Mouse (Mus musculus) mouse trophoblast stem cell (cell line): ENCODE measurements around the gene Dapk1.

Source experiments
- in situ Hi-C, 2 experiments: fragments of 300-500 bp; cut with MseI, MboI; formaldehyde crosslinking; loops; 2 replicates in 1 of 2; 3 replicates in 1 of 2; pipeline ENCODE4 v1.15.1; 2025

Gene Dapk1

DNA sequence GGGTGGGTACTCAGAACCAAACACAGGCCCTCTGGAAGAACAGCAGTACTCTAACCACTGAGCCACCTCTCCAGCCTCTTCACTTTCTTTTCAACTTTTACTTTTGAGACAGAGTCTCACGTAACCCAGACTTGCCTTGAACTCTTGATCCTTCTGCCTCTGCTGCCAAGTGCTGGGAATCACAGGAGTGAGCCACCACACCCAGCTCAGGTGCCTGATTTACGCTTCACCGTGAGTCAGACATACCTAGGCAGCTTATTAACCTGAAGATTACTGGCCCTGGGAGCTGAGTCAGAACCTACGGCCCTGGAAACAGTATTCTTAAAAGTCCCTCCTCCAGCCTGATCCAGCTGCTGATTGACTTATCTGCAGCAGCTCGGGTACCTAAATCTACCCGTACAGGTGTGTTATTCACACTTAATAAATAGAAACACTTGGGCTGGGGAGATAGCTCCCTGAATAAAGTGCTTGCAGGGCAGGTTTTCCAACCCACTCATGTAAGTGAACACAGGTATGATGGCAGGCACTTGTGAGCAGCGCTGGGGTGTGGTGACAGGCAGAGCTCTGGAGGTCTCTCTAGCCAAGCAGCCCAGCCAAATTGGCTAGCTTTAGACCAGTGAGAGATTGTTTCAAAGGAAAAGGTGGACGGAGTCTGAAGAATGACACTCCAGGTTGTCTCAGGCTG, 60.9 kb downstream of the Dapk1 start:
- in situ Hi-C loops, result no loop called here

DNA sequence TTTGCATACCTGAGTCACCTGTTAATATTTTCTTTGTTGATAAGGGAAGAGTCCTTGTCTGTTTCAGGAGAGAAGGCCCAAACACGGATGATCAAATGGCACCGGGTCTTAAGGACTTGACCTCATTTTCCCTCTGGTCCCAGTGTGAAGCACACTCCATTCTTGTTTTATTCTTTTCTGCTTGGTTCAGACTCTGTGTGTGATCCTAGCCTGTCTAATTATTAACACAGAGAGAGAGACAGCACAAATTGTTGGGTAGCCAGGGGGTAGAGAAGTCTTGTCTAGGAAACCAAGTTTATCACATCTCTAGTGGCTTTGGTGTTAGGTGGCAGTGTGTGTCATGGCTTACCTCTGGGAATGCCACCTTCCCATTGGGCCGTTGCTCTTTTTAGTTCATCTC, 62.3 kb downstream of the Dapk1 start:
- in situ Hi-C loops, result no loop called here

DNA sequence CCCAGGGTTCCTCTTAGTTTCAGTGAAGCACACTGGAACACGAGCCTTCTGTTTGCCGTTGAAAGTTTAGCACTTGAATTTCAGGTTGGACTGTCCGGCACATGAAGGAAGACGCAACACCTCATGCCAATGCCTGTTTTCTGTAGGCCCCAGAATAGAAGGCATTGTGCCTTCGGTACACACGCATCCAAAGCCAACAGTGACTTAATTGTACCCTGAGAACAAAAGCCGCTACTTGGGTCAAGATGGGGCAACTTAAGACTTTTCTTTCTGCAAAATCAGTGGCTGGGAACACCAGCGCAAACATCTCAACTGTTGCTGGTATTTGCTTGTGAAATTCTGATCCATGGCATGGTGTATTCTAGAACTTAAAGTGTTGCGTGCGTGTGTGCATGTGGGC, 63.1 kb downstream of the Dapk1 start:
- in situ Hi-C loops, result no loop called here

DNA sequence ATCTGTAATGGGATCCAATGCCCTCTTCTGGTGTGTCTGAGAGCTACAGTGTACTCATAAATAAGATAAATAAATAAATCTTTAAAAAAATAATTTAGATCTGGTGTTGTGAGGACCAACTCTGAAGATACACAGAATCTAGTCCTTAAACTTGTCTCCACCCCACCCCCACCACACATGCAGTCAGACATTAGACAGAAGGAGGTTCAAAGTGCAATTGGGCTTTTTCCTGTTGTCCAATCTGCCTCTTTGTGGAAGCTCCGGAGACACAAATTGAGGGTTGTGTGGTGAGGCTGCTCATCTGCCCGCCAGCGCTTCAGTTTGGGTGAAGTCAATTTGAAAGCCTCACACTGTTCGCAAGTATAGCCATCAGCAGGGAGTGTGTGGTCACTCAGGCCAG, 63.7 kb downstream of the Dapk1 start:
- in situ Hi-C loops, result no loop called here

DNA sequence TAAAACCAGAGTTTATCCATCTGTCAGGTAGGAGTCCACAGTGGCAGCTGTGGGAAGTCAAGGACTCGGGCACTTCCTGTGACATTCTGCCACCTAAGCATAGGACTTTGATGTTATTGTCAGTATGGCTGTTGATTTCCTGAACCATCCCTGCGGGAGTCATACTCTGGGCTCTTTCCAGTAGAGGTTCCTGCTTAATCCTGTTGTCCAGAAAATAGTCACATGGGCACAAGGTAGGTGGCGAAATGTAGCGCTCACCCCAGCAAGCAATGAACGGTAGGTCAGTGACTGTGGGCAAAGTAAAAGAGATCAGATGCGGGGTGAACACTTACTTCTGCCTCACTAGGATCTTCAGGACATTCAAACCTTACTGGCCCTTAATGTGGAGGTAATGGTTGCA, 66.3 kb downstream of the Dapk1 start:
- in situ Hi-C loops, result no loop called here

DNA sequence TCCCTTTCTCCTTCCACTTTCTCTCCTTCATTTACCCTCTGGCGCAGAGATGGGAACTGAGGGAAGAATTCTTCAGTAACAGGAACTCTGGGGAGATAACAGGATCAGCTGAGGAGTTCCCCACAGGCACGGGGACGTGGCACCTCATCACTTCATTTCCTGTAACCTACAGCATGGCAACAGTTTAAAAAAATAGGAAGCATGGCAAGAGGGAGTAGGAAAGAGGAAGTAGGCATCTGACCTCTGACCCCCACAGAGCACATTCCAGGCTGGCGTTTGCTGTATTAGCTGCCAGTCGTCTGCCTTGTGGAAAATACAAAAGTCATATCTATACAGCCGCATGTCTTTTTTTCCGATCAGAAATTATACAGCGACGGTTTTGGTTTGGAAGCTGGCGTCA, 68.9 kb downstream of the Dapk1 start:
- in situ Hi-C loops, result no loop called here

DNA sequence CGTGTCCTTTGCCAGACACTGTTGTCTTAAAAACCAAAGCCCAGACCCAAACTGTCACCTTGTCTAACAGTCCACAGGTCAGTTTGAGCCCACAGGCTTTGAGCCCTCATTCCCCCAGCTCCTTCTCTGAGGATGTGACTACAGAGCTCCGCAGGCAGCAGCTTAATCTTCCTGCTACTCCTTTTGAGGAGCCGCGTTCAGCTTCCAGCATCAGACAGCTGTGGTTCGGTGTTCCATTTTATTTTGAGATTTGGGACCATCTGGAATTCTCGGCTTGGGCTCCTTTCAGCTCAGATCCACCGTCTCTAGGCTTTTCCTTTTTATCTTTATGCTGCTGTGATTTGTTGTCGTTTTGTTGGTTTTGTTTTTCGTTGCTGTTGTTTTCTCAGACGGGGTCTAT, 69.5 kb downstream of the Dapk1 start:
- in situ Hi-C loops, result no loop called here

DNA sequence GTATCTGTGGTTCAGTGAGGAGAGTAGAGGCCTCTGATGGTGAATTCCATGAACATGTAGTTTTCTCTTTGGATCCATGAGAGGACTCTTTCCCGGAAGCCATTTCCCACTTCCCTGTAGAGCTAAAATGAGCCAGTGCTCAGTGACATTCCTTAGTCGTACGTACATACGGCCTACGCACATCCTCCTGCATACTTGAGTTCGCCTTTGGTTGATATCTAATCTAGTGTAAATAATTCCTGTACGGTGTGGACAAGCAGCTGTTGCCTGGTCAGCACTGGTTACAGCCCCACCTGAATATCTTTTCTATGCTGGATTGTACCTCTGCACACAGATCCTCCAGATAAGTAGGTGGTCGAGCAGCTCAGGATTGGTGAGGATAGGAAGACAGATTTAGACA, 70.5 kb downstream of the Dapk1 start:
- in situ Hi-C loops, result no loop called here

DNA sequence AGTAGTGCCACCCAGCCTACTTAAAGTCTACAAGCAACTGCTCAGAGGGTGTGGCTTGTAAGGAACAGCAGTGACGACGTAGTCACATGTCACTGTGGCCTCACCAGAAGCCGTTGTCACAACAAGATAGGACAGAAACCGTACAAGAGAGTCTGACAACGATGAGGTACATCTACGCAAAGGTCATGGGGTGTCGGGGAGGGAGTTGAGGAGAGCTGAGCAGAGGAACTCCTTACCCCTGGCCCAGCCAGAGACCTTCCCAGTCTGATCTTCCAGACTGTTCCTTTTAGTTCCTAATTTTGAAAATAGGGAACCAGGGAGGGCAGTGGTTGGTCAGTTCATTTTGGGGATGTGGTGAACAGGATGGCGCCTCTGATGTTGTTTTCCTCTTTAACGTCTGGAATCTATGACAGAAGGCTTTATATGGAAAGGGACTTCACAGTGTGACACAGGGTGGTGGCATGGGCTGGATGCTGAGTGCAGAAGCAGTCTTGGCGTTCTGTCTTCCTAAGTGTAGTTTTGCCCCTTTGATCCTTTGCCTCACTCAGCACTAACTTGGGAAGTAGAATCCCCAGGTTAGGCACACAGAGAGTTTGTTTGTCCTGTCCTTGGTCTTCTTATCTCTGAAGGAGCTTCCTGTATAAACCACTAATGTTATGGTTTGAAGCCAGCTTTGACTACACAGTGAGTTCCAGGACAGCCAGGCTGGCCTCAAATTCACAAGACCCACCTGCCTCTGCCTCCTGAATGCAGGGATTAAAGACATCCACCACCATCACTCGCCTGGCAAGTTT, 71.3 kb downstream of the Dapk1 start:
- in situ Hi-C loops, result no loop called here

DNA sequence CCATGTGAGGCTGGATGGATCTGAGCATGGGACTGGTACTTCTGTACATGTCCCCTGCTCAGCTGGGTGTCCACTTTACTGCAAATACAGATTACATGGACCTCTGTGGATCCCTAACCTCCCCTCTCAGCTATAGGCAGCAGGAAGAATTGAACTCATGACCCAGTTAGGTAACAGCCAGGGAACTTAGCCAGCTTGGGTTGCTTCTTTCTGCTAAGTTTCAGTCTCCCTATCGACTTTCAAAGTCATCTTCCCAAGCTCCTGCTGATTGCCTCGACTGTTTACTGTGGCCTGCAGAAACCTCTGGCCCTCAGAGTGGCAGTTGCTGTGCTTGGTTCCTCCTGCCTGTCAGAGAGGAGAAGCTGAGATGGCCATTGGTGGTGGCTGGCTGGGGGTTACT, 72.6 kb downstream of the Dapk1 start:
- in situ Hi-C loops, result no loop called here

DNA sequence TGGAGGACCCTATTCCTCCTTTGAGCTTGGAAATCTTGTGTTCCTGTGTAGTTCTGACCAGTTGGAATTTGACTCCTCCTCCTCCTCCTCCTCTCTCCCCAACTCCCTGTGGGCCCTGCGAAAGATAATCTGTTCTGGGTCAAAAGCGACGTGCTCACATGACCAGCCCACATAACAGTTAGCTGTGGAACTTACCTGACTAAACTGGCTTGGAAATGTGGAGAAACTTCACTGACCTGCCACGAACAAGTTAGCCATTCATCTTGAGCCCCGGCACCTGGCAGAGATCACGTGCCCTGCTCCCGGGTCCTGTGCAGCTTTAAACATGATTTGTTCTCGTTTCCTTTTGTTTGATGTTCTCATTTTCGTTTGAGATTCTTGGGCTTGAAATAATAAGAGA, 73.2 kb downstream of the Dapk1 start:
- in situ Hi-C loops, result no loop called here

DNA sequence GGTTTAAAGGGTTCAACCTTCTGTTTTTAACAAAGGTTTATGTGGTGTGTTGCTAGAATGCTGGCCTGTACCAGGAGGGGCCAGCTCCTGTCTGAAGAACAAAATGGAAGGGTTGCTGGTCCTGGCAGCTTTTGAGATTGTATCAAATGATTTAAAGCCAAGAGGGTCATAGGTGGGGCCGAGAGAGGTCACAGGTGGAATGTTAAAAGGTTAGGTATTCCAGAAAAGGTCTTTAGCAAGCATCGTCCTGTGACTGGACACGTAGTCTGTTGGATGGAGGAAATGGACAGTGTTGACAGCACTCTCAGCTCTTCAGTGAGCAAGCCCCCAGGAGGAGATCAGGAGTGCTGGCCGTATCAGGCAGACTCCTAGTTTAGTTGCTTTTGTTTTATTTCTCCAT, 73.7 kb downstream of the Dapk1 start:
- in situ Hi-C loops, result no loop called here

DNA sequence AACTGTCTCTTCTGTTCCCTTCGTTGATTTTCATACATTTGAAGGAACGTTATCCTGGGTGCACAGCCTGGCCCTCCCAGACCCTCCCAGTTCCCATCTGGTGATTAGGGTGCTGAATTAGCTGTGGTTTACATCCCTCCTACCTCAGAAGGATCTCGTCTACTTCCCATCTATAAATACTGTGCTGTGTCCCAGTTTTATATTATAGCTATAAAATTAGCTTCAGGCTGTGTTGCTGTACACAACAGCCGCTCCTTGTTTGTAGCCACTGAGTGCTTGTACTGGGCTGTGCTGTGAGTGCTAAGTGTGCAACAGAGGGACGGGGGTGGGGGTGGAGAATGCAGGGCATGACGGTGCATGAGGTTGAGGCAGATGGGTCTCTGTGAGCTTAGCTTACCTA, 77.2 kb downstream of the Dapk1 start:
- in situ Hi-C loops, result no loop called here

DNA sequence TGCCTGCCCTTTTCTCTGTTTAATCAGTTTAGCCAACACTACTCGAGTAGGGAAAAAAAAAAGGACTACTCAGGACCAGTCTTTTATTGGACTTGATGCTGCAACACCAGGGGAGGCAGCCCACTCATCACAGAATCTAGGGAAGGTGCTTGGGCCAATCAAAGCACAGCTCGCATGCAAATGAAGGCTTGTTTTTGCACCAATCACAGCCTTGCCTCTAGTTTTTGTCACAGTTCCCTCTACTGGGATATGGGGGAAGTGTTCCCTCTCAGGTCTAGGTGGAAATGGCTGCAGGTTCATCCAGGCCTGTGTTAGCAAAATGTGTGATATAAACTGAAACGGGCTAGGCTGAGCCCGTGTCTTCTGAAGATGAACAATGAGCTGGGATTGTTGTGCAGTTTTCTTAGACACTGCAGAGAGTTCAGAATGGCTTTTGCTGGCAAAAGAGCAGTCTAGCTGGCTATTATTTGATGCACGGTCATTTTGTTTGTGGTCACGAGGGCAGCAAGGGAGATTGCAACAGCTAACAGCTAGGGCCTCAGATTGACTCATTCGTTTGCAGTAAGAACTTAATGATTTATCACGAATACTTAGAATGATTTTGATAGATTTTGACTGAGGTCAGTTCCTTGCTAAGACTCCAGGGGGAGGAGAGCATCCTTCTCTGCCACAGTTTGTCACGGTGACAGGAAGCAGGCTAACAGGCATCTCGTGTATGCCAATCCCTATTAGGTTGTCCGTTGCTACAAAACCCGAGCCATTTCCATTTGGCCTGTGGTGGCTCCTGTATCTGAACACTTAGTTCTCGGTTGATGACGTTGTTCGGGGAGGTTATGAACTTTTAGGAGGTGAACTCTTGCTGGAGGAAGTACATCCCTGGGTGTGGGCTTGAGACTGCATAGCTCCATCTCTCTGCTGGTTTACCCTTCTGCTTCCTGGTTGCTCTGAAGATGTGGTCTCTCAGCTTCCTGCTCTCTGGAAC, 81.3 kb downstream of the Dapk1 start:
- in situ Hi-C loops, result no loop called here

DNA sequence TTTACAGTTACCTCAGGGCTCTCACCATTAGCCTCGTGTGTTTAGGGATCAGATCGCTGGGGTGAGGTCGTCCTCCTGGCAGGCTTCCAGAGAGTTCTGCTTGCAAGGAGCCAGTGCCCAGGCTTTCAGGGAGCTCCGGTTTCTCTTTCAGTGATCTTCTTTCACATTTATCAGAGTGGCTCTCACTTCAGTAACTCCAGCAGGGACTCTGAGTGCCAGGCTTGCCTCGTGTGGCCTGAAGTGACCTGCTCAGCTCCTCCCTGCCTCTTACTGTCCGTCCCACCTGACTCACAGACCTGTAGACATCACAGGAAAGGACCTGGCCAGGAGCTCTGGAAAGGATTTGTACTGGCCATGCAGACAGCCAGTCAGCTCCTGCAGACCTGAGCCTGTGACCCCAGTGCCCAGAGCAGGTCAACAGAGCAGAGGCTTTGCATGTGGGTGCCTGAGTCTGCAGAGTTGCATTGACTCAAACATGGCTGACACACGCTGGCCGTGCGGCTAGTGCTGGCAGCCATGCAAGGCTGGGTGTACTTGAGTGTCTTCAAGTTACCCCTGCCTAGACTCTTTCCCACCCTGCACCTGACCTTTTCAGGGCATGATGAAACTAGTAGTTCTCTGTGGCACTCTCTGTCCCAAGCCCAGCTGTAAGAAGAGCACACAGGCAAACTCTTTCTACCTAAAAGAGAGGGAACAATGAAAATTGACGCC, 82.5 kb downstream of the Dapk1 start:
- in situ Hi-C loops, result no loop called here

DNA sequence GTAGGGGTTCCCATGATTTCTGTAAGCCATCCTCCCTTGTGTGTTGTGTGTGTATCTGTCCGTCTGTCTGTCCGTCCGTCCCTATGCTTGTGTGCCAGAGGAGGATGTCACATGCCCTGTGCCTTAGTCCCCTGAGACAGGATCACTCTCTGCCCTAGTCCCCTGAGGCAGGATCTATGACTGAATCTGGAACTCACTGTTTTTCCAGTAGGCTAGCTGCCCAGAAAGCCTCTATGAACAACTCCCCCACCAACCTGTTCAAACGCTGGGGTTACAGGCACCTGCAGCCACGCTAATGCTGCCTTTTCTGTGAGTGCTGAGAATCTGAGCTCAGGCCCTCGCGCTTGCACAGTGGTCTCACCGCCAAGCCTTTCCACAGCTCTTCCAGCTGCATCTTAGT, 83.1 kb downstream of the Dapk1 start:
- in situ Hi-C loops, result no loop called here

DNA sequence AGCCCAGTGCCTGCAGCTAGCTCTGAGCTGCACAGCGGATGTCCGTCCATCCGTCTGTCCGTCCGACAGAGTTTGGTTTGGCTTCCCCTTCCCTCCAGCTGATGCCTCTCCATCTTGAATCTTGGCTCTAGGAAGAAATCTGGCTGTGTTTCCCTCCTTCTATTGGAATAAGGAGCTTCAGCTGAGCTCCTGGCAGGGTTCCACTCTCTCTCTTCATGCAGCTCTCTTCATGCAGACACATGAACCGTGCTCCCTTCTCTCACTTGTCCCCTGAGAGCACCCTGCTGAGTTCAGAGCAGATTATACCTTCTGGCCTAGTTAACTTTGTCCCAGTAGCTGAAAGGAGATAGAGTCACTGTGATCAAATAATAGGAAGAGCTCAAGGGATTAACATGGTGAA, 83.5 kb downstream of the Dapk1 start:
- in situ Hi-C loops, result no loop called here

DNA sequence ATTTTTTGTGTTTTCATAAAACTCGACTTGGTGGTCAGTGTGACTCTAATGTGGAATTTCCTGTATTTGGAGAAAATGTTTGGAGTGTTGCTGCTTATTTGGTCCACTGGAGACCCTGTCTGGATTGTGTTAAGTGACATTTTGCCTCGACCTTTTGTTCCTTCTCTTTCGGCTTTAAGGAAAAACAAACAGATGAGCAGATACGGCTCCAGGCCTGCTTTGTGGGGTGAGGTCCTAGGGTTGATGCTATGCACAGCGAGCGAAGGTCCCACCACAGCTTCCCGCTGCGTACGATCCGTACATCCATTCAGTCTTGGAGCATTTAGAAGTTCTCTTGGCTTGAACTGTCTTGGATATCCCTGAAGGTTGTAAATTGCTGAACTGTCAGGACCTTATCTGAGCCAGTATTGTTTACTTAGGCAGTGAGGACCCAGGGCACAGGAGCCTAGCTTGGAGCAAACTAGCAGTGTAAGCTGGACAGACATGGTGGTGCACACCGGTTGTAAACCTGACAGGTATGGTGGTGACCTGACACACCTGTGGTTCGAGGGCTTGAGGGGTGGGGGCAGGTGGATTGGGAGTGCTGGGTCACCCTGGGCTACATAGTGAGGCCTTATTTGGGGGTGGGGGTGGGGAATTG, 84.4 kb downstream of the Dapk1 start:
- in situ Hi-C loops, result no loop called here

DNA sequence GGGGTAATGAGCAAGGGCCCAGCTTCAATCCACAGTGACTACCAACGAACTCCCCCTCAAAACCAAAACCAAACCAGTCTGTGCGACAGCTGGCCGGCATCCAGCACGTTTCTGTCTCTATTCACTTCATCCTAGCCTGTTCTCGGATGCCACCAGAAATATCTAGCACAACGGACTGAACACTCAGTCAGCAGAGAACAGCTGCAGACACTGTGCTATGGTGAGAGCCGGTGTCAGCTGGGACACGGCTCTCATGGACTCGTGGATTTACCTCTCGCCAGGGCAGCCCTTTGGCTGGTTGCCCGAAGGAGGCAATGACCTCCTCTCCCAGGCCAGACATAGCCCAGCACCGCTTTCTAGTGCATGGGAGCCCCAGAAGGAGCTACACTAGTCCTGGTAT, 85.2 kb downstream of the Dapk1 start:
- in situ Hi-C loops, result no loop called here

DNA sequence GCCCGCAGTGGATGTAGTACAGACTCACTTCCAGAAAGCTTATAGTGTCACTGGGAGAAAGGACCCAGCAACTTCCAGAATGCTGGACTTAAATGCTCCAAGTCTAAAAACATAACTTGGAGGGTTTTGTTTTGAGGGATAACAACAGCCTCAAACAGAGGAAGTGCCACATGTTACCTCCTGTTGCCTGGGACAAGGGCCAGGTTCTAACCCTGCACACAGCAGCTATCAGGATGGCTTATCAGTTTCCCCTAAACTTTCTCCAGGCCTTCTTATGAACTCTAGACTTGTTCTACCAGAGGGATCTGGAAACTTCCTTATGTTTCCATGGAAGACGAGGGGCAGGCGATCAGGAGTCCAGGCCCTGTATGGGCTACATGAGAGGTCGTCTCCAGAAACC, 85.7 kb downstream of the Dapk1 start:
- in situ Hi-C loops, result no loop called here

DNA sequence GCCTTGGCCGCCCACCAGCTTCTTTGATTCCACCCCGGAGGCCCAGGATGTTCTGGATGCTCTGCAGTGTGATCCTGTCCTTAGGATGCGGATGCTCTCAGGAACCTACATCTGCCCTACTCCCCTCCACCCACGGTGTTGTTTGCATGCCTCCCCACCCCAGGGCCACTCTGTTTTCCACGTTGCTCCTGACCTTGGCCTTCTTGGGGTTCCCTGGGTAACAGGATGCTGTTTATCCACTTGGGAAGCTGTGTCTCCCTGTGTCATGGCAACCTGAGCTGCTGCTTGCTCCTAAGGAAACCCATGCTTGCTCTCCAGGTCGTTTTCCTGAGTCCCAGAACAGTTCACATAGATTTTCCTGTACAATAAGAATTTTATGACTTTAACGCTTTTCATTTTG, 86.1 kb downstream of the Dapk1 start:
- in situ Hi-C loops, result no loop called here
